Mouse (Mus musculus) megakaryocyte, embryonic 14.5 days (primary cell): ENCODE data around the gene Slc35b4.

Experiments
- FLI1 ChIP-seq: IDR thresholded peaks from 2 replicates; pipeline ENCODE4 v1.6.1; 2012; ENCODE audit warnings: low read length, inconsistent platforms, mixed read lengths
- GATA1 ChIP-seq: IDR thresholded peaks from 3 replicates; pipeline ENCODE4 v1.6.1; 2012; ENCODE audit warnings: mixed read lengths, low read length, inconsistent platforms, borderline replicate concordance

GRCm38 (mm10) chr6:34163014-34163413 is 13.9 kb downstream of the Slc35b4 start:
- TF ChIP-seq GATA1 (no peak), FLI1 (no peak)
